Mouse (Mus musculus): Measurements from ENCODE around the gene Slc8b1.

Slc8b1 gene

DNA sequence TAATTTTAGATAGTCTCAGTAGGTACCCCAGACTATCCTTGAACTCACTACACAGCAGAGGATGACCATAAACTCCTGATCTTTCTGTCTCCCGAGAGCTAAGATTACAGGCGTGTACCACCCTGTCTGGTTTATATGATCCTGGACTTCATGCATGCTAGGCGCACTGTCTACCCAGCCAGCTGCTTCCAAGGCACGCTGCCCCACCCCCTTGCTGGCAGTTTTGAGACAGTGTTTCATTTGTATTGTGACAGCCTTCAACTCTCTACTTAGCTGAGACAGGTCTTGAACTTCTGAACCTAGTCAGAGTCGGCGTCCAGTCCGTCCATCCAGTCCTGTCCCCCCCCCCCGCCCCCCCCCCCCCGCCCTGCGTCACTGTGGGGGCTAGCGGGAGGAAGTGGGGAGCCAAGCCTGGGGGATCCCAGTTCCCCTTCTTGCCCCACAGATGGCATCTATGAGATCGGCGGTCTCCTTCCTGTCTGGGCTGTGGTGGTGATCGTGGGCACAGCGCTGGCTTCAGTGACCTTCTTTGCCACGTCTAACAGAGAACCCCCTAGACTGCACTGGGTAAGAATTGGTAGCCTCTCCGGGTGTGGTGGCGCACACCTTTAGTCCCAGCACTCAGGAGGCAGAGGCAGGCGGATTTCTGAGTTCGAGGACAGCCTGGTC lies 16.5 kb downstream of the Slc8b1 start:
- DNase-seq = no peak

DNA sequence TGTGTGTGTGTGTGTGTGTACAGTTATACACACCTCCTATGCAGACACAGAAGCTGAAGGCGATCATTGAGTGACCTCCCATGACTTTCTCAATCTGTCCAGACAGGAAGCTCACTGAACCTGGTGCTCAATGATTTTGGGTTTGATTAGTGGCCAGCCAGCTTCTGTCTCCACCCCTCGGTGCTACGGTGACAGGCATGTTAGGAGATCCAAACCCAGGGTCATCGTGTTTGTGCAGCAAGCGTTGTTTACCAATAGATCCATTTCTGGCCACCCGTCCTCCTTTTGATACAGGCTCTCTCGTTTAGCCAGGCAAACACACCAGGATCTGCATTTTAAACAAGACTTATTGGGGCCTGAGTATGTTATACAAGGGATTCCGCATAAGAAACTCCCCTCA lies 20.7 kb downstream of the Slc8b1 start:
- DNase-seq = no peak

- DNase-seq = no peak
Observed at GRCm38 (mm10) chr5:120534071-120534685, 23.2 kb downstream of the Slc8b1 start.

- DNase-seq = no peak
Observed at GRCm38 (mm10) chr5:120534686-120535075, 23.7 kb downstream of the Slc8b1 start.

DNA sequence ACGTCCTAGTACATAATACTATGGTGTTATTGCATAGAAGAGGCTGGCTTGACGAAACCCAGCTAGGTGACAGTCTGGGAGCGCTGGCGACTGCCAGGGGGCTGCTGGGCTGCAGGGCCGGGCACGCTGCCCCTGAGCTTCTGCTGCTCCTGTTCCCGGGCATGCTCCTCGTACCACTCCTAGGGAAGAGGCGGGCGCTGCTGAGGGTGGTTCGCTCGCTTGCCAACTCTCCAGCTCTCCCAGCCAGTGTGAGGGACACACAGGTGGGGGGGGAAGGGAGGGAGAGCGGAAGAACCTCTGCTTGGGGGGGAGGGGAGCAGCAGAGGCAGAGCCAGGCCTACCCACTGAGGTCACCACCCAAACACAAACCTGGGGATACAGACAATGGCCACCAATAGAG lies 25.1 kb downstream of the Slc8b1 start:
- peak; percentile 84 to 89 for DNase-seq

- DNase-seq = peak in 1 of 2 experiments; percentile 54
Observed at GRCm38 (mm10) chr5:120536632-120537031, 25.7 kb downstream of the Slc8b1 start.

GRCm38 (mm10) chr5:120548236-120548850 lies 37.4 kb downstream of the Slc8b1 start:
- no peak for DNase-seq

DNA sequence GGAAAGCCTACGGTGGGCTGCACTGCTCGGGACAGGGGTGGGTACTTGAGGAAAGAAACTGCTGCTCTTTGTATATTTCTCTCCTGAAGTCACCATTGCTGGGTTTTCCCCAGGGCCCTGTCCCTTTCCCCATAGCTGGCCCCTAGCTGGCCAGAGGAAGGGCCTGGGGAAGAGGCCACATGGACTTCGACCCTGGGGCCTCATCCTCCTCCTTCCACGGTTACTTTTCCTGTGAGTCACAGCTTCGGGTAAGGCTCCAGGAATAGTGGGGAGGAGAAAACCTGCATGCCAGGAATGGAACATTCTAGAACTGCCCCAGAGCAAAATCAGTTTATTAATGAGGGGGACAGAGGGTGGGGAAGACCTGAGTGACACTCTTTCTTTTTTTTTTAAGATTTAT lies 39.2 kb downstream of the Slc8b1 start:
- no peak for DNase-seq

DNA sequence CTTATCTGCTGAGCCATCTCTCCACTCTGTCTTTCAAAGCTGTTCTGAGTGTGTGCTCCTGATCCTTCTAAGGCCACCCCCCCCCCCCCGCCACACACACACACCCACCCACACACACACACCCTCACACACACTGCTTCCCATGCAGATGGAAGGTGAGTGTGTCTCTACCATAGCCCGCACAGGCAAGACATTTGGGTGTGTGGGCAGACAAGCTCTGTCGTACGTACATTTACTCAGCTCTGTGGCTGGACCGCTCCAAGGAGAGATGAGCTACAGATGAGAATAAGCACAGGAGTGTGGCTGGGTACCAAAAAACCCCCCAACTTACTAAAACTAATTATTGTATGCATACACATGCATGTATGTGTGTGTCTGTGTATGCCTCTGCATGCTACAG lies 39.7 kb downstream of the Slc8b1 start:
- DNase-seq = no peak

DNA sequence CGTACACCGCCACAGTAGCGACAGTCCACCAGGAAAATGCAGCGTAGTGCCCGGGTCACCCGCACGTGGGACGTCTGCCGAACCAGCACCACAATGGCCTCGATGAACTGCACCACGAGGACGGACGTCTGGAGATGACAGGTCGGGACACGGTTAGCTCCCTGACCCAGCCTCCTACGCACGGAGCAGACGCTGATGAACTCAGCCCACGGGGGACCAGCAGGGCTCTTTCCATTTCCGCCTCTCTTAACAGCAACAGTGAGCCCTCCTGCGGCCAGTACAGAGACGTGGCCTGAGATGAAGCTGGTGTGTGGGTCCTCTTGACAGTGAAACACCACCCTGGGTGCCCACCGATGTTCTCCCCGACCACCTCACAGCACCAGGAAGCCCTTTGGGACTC lies 44.9 kb downstream of the Slc8b1 start:
- DNase-seq = no peak

DNA sequence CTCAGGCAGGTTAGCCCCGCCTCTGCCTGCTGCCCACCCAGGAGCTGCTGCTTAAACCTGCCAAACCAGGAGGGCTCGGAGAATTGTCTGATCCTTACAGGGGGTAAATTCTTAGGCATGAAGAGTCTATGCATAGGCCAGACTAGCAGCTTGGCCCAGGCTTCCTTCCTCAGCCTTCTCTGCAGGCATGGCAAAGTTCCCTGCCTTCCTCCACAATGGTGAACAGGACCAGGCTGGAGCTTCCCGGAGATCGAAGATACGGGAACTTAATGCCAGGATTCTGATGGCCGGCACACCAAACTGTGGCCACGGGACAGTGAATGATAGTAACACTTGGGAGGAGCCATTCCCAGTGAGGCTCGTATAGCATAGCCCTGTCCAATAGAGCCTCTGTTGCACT lies 47.1 kb downstream of the Slc8b1 start:
- DNase-seq = no peak

- DNase-seq = no peak
Observed at GRCm38 (mm10) chr5:120558762-120559161, 47.8 kb downstream of the Slc8b1 start.

DNA sequence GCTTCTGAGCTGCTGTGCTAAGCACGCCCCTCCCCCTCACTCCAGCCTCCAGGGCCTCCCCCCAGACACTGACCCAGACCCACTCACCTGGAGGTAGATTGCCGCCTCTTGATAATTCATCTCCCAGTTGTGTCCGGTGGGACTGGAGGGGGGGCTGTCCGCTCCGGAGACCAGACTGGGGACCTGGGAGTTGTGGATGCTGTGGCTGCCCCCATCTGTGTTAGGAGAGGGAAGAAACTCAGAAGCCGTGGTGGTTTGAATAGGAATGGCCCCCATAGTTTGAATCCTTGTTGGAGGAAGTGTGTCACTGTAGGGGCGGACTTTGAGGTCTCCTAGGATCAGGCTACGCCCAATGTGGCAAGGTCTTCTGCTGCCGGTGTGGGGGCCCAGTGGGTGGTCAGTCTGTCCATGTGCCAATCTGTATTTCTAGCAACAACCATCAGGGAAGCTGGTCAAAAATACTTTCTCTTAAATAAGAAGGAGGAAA lies 49.2 kb downstream of the Slc8b1 start:
- DNase-seq = peak; percentile 59 to 60

- DNase-seq = peak; percentile 91 to 94
Observed at GRCm38 (mm10) chr5:120560616-120561311, 49.8 kb downstream of the Slc8b1 start.

DNA sequence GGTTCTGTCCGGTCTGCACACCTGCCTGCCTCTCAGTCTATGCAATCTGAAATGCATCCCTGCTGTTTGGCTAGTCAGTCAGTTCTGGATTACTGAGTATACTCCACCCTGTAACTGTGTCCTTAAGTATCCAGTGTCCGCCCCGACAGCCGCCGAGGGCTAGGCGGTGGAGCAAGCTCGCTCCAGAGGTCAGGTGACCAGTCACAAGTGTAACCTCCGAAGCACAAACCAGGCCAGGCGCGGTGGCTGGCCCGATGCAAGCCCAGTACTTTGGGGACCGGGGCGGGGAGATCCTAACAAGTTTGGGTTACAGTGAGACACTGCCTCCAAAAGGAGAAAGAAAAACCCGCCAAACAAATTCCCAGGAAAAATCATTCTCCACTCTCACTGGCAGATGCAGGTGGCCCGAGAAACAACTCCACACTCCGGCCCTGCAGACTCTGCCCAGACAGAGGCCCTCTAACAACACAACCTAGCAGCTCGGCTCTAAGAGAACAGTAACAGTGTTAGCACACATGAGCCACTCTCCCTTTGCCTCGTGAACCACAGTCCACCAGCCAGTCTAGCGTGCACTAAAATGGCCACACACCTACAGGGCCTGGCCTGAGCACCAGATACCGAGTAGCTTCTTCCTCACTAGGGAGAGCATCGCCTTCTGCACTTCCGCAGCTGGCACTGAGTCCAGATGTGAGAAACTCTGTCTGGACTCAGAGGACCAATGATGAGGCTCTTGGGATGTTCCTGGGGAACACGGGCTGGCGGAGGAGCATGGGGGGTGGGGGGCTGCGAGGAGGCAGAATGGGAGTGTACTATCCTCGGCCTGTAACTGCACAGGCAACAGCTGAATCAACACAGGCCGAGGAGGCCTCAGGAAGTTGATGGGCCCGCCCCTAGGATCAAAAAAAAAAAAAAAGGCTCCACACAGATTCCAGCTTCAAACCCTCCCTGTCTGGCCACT lies 52.3 kb downstream of the Slc8b1 start:
- DNase-seq = peak in 1 of 2 experiments; percentile 33

GRCm38 (mm10) chr5:120563914-120564311 lies 52.9 kb downstream of the Slc8b1 start:
- DNase-seq = no peak

DNA sequence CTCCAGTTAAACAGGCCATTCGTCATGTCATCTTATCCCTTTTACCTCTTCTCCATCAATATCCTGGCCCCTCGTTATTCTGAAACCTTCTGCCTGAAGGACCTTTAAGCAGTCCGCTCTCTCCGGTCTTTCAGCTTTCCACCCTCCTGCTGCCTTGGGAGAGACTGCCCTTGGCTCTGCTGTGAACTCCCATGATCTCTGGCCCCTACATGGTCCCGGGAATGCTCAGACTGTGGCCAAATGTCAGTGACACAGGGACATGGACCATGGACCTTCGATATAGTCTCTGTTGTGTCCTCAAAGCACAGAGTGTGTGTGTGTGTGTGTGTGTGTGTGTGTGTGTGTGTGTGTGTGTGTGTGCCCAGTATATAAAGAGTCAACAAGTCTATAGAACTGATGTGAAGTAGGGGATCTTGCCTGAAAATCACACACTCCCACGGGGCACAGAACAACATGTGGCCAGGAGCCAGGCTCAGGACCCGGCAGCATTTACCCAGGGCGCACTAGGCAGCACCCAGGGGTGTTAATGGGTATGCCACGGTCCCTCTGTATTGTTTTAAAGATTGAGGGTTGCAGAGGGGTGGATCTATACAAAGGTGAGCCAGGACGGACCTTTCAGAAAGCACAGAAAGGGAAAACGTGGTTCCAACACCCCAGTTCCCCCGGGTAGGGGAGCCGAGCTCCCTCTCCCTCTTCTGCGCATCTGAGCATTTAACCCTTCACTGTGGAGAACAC lies 54.4 kb downstream of the Slc8b1 start:
- DNase-seq = peak in 1 of 2 experiments; percentile 44

GRCm38 (mm10) chr5:120566101-120566500 lies 55.1 kb downstream of the Slc8b1 start:
- peak; percentile 91 to 94 for DNase-seq

- DNase-seq = peak; percentile 75
Observed at GRCm38 (mm10) chr5:120566681-120567252, 55.8 kb downstream of the Slc8b1 start.

GRCm38 (mm10) chr5:120567253-120567701 lies 56.3 kb downstream of the Slc8b1 start:
- peak; percentile 80 to 85 for DNase-seq

DNA sequence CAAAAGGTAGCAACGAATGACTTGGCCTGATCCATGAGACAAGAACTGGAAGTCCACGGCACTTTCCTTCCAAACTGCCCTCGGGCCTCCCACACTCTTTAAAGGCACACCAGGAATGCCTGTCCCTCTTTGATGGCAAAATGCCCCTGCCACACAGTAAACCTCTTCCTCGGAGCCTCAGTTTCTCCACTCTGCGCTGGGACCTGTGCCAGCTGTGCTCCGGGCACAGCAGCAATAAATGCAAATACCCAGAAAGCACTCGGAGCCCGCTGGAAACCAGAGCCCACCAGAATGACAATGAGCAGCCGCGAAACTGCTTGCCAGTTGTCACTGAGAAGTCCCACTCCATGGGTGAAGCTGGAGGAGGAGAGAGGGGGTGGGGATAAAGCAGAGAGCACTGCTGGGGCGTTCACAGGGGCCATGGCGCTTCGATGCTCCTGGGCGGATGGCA lies 56.8 kb downstream of the Slc8b1 start:
- peak; percentile 65 to 68 for DNase-seq
